Mouse (Mus musculus) embryo, embryonic 10.5 days (tissue): ENCODE data around the gene Defa22.
"Not testable (repeated sequence)": the region's sequence is repeated elsewhere in the genome, so short reads cannot be mapped to it uniquely, and the experiment has no call there.

ENCODE experiments used
- DNase-seq: peaks from one replicate; pipeline ENCODE4 v3.0.0-alpha.2; 2015; ENCODE audit warnings: low spot score

The Defa22 gene

DNA sequence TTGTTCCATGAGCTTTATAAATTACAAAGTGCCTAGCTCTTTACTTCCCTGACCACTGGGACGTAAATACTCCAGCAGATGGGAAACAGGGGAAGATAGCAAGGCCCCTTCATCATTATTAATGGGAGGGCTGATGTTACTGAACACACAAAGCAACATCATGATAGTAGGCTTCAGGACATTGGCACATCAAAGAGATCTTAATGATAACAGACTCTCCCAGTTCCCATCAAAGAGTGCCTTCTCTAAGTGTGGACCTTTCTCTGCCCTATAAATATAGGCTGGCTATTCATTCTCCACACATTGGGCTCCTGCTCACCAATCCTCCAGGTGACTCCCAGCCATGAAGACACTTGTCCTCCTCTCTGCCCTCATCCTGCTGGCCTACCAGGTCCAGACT lies at the start of gene Defa22:
TSS of gene Defa22 (plus strand) at position 301 of the 400 bp plus-strand sequence.
- not testable (repeated sequence) for DNase-seq

- not testable (repeated sequence) for DNase-seq
Measured at GRCm38 (mm10) chr8:21134342-21134741, 27.7 kb upstream of the Defa22 start, which contains the start of gene Defa30. Gene Defa30 (plus strand): TSS chr8:21134642.

DNA sequence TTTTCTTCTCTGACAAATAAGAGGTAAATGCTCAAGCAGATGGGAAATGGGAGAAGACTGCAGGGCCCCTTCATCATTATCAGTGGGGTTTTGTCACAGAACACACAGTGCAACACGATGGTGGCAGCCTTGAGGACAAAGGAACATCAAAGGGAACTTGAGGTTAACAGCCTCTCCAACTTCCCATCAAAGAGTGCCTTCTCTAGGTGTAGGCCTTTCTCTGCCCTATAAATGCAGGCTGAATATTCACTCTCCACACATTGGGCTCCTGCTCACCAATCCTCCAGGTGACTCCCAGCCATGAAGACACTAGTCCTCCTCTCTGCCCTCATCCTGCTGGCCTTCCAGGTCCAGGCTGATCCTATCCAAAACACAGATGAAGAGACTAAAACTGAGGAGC lies 29.2 kb downstream of the Defa22 start, which contains the start of gene Defa31:
TSS of gene Defa31 (plus strand) at position 301 of the 400 bp plus-strand sequence.
- not testable (repeated sequence) for DNase-seq

DNA sequence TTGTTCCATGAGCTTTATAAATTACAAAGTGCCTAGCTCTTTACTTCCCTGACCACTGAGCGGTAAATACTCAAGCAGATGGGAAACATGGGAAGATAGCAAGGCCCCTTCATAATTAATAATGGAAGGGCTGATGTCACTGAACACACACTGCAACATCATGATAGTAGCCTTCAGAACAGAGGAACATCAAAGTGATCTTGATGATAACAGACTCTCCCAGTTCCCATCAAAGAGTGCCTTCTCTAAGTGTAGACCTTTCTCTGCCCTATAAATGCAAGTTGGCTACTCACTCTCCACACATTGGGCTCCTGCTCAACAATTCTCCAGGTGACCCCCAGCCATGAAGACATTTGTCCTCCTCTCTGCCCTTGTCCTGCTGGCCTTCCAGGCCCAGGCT lies 39.2 kb downstream of the Defa22 start, which contains the start of gene Gm15293:
TSS of gene Gm15293 (plus strand) at position 301 of the 400 bp plus-strand sequence.
- DNase-seq = not testable (repeated sequence)
